Mouse (Mus musculus): Measurements from ENCODE around the gene Ptpn4. TPM values are rescaled to one million over a fixed set of nuclear protein-coding genes. Genes with fewer than 3 reads are reported as not detected.
A peak's percentile ranks its signal among the peaks of the same experiment; 100 is the strongest.

Gene Ptpn4
- polyA plus RNA-seq, 1 experiment from 2014 or later: 10.1 TPM

GRCm38 (mm10) chr1:119654307-119654706, 183.1 kb downstream of the Ptpn4 start:
- no peaks in the 10 kb centered on the region for H3K9me3 ChIP-seq (ENCODE audit: control insufficient read depth, low read length)
- H3K27ac ChIP-seq (ENCODE audit: low read depth, low read length): no peak overlapping the region
- 85% methylated on average over 2 of the region's 2 CpGs for WGBS
- no peak overlapping the region for H3K4me2 ChIP-seq (ENCODE audit: low read length)
- no peaks in the 10 kb centered on the region for H3K27me3 ChIP-seq (replicated peaks; ENCODE audit: control insufficient read depth, insufficient read depth, low read length)
- H3K9ac ChIP-seq (ENCODE audit: low read depth, low read length): no peak overlapping the region
- no peak overlapping the region for H3K4me3 ChIP-seq (ENCODE audit: low read length)
- no peak for ATAC-seq
- no peaks in the 10 kb centered on the region for H3K4me1 ChIP-seq (ENCODE audit: control insufficient read depth, insufficient read depth, low read depth, low read length)
- no peaks in the 10 kb centered on the region for H3K36me3 ChIP-seq (ENCODE audit: control insufficient read depth, insufficient read depth, low read length)

- 88% methylated on average over 5 of the region's 5 CpGs for WGBS
- no peak for ATAC-seq
Measured at GRCm38 (mm10) chr1:119650386-119650785, 187.0 kb downstream of the Ptpn4 start.

GRCm38 (mm10) chr1:119649627-119650026, 187.8 kb downstream of the Ptpn4 start:
- Histone ChIP-seq H3K9ac (ENCODE audit: low read depth, low read length) (no peak overlapping the region), H3K4me2 (ENCODE audit: low read length) (no peak overlapping the region), H3K4me1 (ENCODE audit: control insufficient read depth, insufficient read depth, low read depth, low read length) (peaks cover 3% of the 10 kb centered on the region; the same call in 1 of the 2 replicates), H3K27ac (ENCODE audit: low read depth, low read length) (no peak overlapping the region), H3K4me3 (ENCODE audit: low read length) (no peak overlapping the region), H3K27me3 (replicated peaks; ENCODE audit: control insufficient read depth, insufficient read depth, low read length) (no peaks in the 10 kb centered on the region), H3K9me3 (ENCODE audit: control insufficient read depth, low read length) (no peaks in the 10 kb centered on the region), H3K36me3 (ENCODE audit: control insufficient read depth, insufficient read depth, low read length) (no peaks in the 10 kb centered on the region)
- WGBS: 85% methylated on average over 2 of the region's 2 CpGs
- no peak for ATAC-seq

More at GRCm38 (mm10) chr1:119650386-119650785, 187.0 kb downstream of the Ptpn4 start:
- no peak overlapping the region for H3K4me3 ChIP-seq (ENCODE audit: low read length)
- H3K4me1 ChIP-seq (ENCODE audit: control insufficient read depth, insufficient read depth, low read depth, low read length): peaks cover 3% of the 10 kb centered on the region; the same call in 1 of the 2 replicates
- no peak overlapping the region for H3K4me2 ChIP-seq (ENCODE audit: low read length)
- H3K9ac ChIP-seq (ENCODE audit: low read depth, low read length): no peak overlapping the region
- H3K9me3 ChIP-seq (ENCODE audit: control insufficient read depth, low read length): no peaks in the 10 kb centered on the region
- no peaks in the 10 kb centered on the region for H3K36me3 ChIP-seq (ENCODE audit: control insufficient read depth, insufficient read depth, low read length)
- no peak overlapping the region for H3K27ac ChIP-seq (ENCODE audit: low read depth, low read length)
- no peaks in the 10 kb centered on the region for H3K27me3 ChIP-seq (replicated peaks; ENCODE audit: control insufficient read depth, insufficient read depth, low read length)

GRCm38 (mm10) chr1:119648205-119649111, 189.0 kb downstream of the Ptpn4 start, which contains the start of gene Epb41l5:
TSS of gene Epb41l5 (minus strand) at chr1:119649000.
- Histone ChIP-seq H3K36me3 (ENCODE audit: control insufficient read depth, insufficient read depth, low read length) (no peaks in the 10 kb centered on the region), H3K4me1 (ENCODE audit: control insufficient read depth, insufficient read depth, low read depth, low read length) (peaks cover 3% of the 10 kb centered on the region; the same call in 1 of the 2 replicates), H3K9ac (ENCODE audit: low read depth, low read length) (peak within 1 kb of the TSS; percentile 87), H3K9me3 (ENCODE audit: control insufficient read depth, low read length) (no peaks in the 10 kb centered on the region), H3K4me3 (ENCODE audit: low read length) (peak within 1 kb of the TSS; percentile 94), H3K4me2 (ENCODE audit: low read length) (peak within 1 kb of the TSS; percentile 69), H3K27me3 (replicated peaks; ENCODE audit: control insufficient read depth, insufficient read depth, low read length) (no peaks in the 10 kb centered on the region), H3K27ac (ENCODE audit: low read depth, low read length) (peak within 1 kb of the TSS; percentile 82)
- WGBS: under 1% methylated on average over 86 of the region's 86 CpGs
- peak; percentile 97 for ATAC-seq

- H3K36me3 ChIP-seq (ENCODE audit: control insufficient read depth, insufficient read depth, low read length): no peaks in the 10 kb centered on the region
- no peaks in the 10 kb centered on the region for H3K27me3 ChIP-seq (replicated peaks; ENCODE audit: control insufficient read depth, insufficient read depth, low read length)
- no peaks in the 10 kb centered on the region for H3K9me3 ChIP-seq (ENCODE audit: control insufficient read depth, low read length)
- H3K27ac ChIP-seq (ENCODE audit: low read depth, low read length): no peak overlapping the region
- no peak overlapping the region for H3K4me3 ChIP-seq (ENCODE audit: low read length)
- 75% methylated on average over 2 of the region's 2 CpGs for WGBS
- H3K4me2 ChIP-seq (ENCODE audit: low read length): no peak overlapping the region
- ATAC-seq: no peak
- peaks cover 3% of the 10 kb centered on the region; the same call in 1 of the 2 replicates for H3K4me1 ChIP-seq (ENCODE audit: control insufficient read depth, insufficient read depth, low read depth, low read length)
- H3K9ac ChIP-seq (ENCODE audit: low read depth, low read length): no peak overlapping the region
Measured at GRCm38 (mm10) chr1:119646356-119646755, 191.1 kb downstream of the Ptpn4 start.

- Histone ChIP-seq H3K9me3 (ENCODE audit: control insufficient read depth, low read length) (no peaks in the 10 kb centered on the region), H3K9ac (ENCODE audit: low read depth, low read length) (no peak overlapping the region), H3K36me3 (ENCODE audit: control insufficient read depth, insufficient read depth, low read length) (no peaks in the 10 kb centered on the region), H3K4me3 (ENCODE audit: low read length) (no peak overlapping the region), H3K27ac (ENCODE audit: low read depth, low read length) (no peak overlapping the region), H3K4me2 (ENCODE audit: low read length) (peak overlapping the region; percentile 14; the same call in 1 of the 2 replicates), H3K4me1 (ENCODE audit: control insufficient read depth, insufficient read depth, low read depth, low read length) (no peaks in the 10 kb centered on the region), H3K27me3 (replicated peaks; ENCODE audit: control insufficient read depth, insufficient read depth, low read length) (no peaks in the 10 kb centered on the region)
- WGBS: 30% methylated on average over 12 of the region's 12 CpGs
- ATAC-seq: 0 out of 2 replicates have a peak, but pooled peaks have one; percentile 50
Measured at GRCm38 (mm10) chr1:119642367-119642766, 195.0 kb downstream of the Ptpn4 start.

- Histone ChIP-seq H3K4me1 (ENCODE audit: control insufficient read depth, insufficient read depth, low read depth, low read length) (no peaks in the 10 kb centered on the region), H3K4me2 (ENCODE audit: low read length) (no peak overlapping the region), H3K27me3 (replicated peaks; ENCODE audit: control insufficient read depth, insufficient read depth, low read length) (no peaks in the 10 kb centered on the region), H3K36me3 (ENCODE audit: control insufficient read depth, insufficient read depth, low read length) (no peaks in the 10 kb centered on the region), H3K9me3 (ENCODE audit: control insufficient read depth, low read length) (no peaks in the 10 kb centered on the region), H3K27ac (ENCODE audit: low read depth, low read length) (no peak overlapping the region), H3K9ac (ENCODE audit: low read depth, low read length) (no peak overlapping the region), H3K4me3 (ENCODE audit: low read length) (no peak overlapping the region)
- ATAC-seq: no peak
Measured at GRCm38 (mm10) chr1:119641090-119641812, 196.2 kb downstream of the Ptpn4 start.

- Histone ChIP-seq H3K9me3 (ENCODE audit: control insufficient read depth, low read length) (no peaks in the 10 kb centered on the region), H3K27me3 (replicated peaks; ENCODE audit: control insufficient read depth, insufficient read depth, low read length) (no peaks in the 10 kb centered on the region), H3K27ac (ENCODE audit: low read depth, low read length) (no peak overlapping the region), H3K4me2 (ENCODE audit: low read length) (no peak overlapping the region), H3K4me1 (ENCODE audit: control insufficient read depth, insufficient read depth, low read depth, low read length) (no peaks in the 10 kb centered on the region), H3K4me3 (ENCODE audit: low read length) (no peak overlapping the region), H3K36me3 (ENCODE audit: control insufficient read depth, insufficient read depth, low read length) (no peaks in the 10 kb centered on the region), H3K9ac (ENCODE audit: low read depth, low read length) (no peak overlapping the region)
- no peak for ATAC-seq
- WGBS: 68% methylated on average over 2 of the region's 2 CpGs
Measured at GRCm38 (mm10) chr1:119640006-119640405, 197.4 kb downstream of the Ptpn4 start.
